In genomic region chr10:86310527-86310926, GRCm38 (mm10) we compare ENCODE assay signal across 9 mouse cellular contexts. TPM values are rescaled to one million over a fixed set of nuclear protein-coding genes. Genes with fewer than 3 reads are reported as not detected.
A peak's percentile ranks its signal among the peaks of the same experiment; 100 is the strongest.
DNase-seq lines count a peak whose midpoint lies in the region; ATAC-seq lines count a peak whose summit lies in the region.
"Had no signal": no experiment of that assay in that cellular context is flagged by ENCODE, and none has a peak within 500 bp of the region (broad histone marks: within the 10 kb centered on the region; RNA-seq: fewer than 3 reads in every experiment).

No protein-coding gene starts in this region.

- H3K9me3 ChIP-seq in kidney, embryonic 14.5 days (ENCODE audit: control insufficient read depth, low read length) = no peaks in the 10 kb centered on the region
- no peaks in the 10 kb centered on the region for H3K9me3 ChIP-seq in intestine, embryonic 15.5 days
- no peaks in the 10 kb centered on the region for H3K9me3 ChIP-seq in forebrain, embryonic 12.5 days

- H3K27me3 ChIP-seq in kidney, embryonic 14.5 days (ENCODE audit: control insufficient read depth, insufficient read depth, low read length) = no peaks in the 10 kb centered on the region
- H3K27me3 ChIP-seq in intestine, embryonic 15.5 days (replicated peaks) = no peaks in the 10 kb centered on the region
- H3K27me3 ChIP-seq in forebrain, embryonic 12.5 days = no peaks in the 10 kb centered on the region

- ATAC-seq in kidney, embryonic 14.5 days (ENCODE audit: low FRiP score, low TSS enrichment) = no peak
- ATAC-seq in intestine, embryonic 15.5 days = peak; percentile 89
- peak; percentile 87 for ATAC-seq in megakaryocyte progenitor cell, adult 5-6 weeks (replicated peaks; ENCODE audit: poor library complexity)
- no peak for ATAC-seq in forebrain, embryonic 12.5 days (ENCODE audit: low FRiP score)

- H3K4me2 ChIP-seq in kidney, embryonic 14.5 days (replicated peaks; ENCODE audit: low read depth, low read length) = no peak overlapping the region
- no peak overlapping the region for H3K4me2 ChIP-seq in intestine, embryonic 15.5 days (replicated peaks)
- H3K4me2 ChIP-seq in forebrain, embryonic 12.5 days = no peak overlapping the region

- H3K36me3 ChIP-seq in kidney, embryonic 14.5 days (ENCODE audit: control insufficient read depth, insufficient read depth, low read length) = 0 out of 2 replicates have a peak, but pooled peaks cover 3% of the 10 kb centered on the region
- no peaks in the 10 kb centered on the region for H3K36me3 ChIP-seq in intestine, embryonic 15.5 days
- no peaks in the 10 kb centered on the region for H3K36me3 ChIP-seq in forebrain, embryonic 12.5 days (replicated peaks)

- no peak overlapping the region for H3K9ac ChIP-seq in kidney, embryonic 14.5 days (ENCODE audit: low read depth, low read length)
- H3K9ac ChIP-seq in intestine, embryonic 15.5 days = no peak overlapping the region
- no peak overlapping the region for H3K9ac ChIP-seq in forebrain, embryonic 12.5 days

- 54% methylated on average over 6 of the region's 6 CpGs for WGBS in kidney, embryonic 14.5 days
- WGBS in intestine, embryonic 15.5 days = 33% methylated on average over 6 of the region's 6 CpGs
- 90% methylated on average over 6 of the region's 6 CpGs for WGBS in forebrain, embryonic 12.5 days

- no peak overlapping the region for H3K27ac ChIP-seq in kidney, embryonic 14.5 days (ENCODE audit: low read depth, low read length)
- no peak overlapping the region for H3K27ac ChIP-seq in intestine, embryonic 15.5 days
- no peak overlapping the region for H3K27ac ChIP-seq in forebrain, embryonic 12.5 days
- H3K27ac ChIP-seq: macrophage had no signal

- peak; percentile 48 for DNase-seq in kidney, postnatal 10 days
- peak; percentile 70 for DNase-seq in adrenal gland, postnatal 10 days
- no peak for DNase-seq in cerebellum, postnatal 10 days
- DNase-seq: cerebellum, adult 9-11 months had no signal

- peaks cover 7% of the 10 kb centered on the region; the same call in 1 of the 2 replicates for H3K4me1 ChIP-seq in kidney, embryonic 14.5 days (ENCODE audit: control insufficient read depth, insufficient read depth, low read length)
- 0 out of 2 replicates have a peak, but pooled peaks cover 4% of the 10 kb centered on the region for H3K4me1 ChIP-seq in intestine, embryonic 15.5 days (replicated peaks)
- H3K4me1 ChIP-seq in forebrain, embryonic 12.5 days = 0 out of 2 replicates have a peak, but pooled peaks cover 3% of the 10 kb centered on the region

- H3K4me3 ChIP-seq in kidney, embryonic 14.5 days (ENCODE audit: low read length) = no peak overlapping the region
- H3K4me3 ChIP-seq in intestine, embryonic 15.5 days (replicated peaks) = no peak overlapping the region
- H3K4me3 ChIP-seq in forebrain, embryonic 12.5 days (replicated peaks) = no peak overlapping the region

RNA-seq across cellular contexts. Expression of gene Timp3, which starts 10.4 kb away (rescaled TPM):
- polyA plus RNA-seq in kidney, embryonic 14.5 days (2014; fragmentation: Nextera tagmentation; extraction: Ambion mirVana) = 31.9 and 60.1 TPM in 2 replicates
- 100 to 1,000 TPM; 209 to 211 TPM for total RNA-seq in adrenal gland, postnatal 10 days (2021)
- polyA plus RNA-seq in intestine, embryonic 15.5 days (2015; fragmentation: Nextera tagmentation; extraction: Ambion mirVana) = 44.6 and 46.9 TPM in 2 replicates
- total RNA-seq in megakaryocyte progenitor cell, adult 5-6 weeks (2015) = 0.27 and 0.64 TPM in 2 replicates
- total RNA-seq in megakaryocyte progenitor cell, adult 5-6 weeks (2017) = 0.04 and 0.27 TPM in 2 replicates
- polyA plus RNA-seq in forebrain, embryonic 12.5 days (2016; fragmentation: Nextera tagmentation; extraction: Ambion mirVana) = 17.9 and 18.0 TPM in 2 replicates

Comparison
In these comparisons a context has a peak if more than half of its experiments do, and no peak if none do; other contexts are left out.
1. DNase-seq: peak in kidney, postnatal 10 days (single experiment) and adrenal gland, postnatal 10 days (single experiment); none in cerebellum, postnatal 10 days (0 of 2).
2. ATAC-seq: peak in intestine, embryonic 15.5 days (single experiment) and megakaryocyte progenitor cell, adult 5-6 weeks (single experiment); none in kidney, embryonic 14.5 days (single experiment) and forebrain, embryonic 12.5 days (single experiment).